22 mouse cellular contexts compared by ENCODE assay signal in the genomic region with DNA sequence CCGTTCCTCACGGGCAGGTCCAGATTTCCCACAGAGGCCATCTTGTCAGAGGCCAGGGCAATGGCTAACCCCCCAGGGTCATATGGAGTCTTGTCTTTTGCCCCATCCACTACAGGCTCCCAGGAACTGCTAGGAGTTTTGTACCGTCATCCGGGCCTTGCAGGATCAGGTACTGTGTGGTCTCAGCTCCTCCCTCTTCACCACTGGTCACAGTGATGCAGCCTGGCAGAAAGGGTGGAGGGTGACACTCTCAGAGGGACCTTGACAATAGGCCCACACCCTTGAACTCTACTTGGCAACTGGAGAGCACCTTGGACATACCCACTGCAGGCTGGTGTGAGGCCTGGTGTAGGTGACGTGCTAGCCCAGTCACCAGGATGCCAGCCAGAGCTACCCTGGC. TPM values are rescaled to one million over a fixed set of nuclear protein-coding genes. Genes with fewer than 3 reads are reported as not detected.
"Had no signal": no experiment of that assay in that cellular context is flagged by ENCODE, and none has a peak within 500 bp of the region (broad histone marks: within the 10 kb centered on the region; RNA-seq: fewer than 3 reads in every experiment).

No protein-coding gene starts in this region.

- H3K4me3 ChIP-seq: gastrocnemius, adult 2 months; heart, adult 2 months; heart, embryonic 13.5 days; heart, embryonic 15.5 days; hindbrain, embryonic 10.5 days; hindbrain, embryonic 12.5 days; intestine, embryonic 15.5 days; layer of hippocampus, adult 2 months; left cerebral cortex, adult 2 months; limb, embryonic 10.5 days; limb, embryonic 12.5 days; liver, embryonic 13.5 days had no signal

- DNase-seq: gastrocnemius, adult 2 months; gastrocnemius, postnatal 10 days; gastrocnemius, postnatal 25 days; heart, adult 2 months; heart, postnatal 14 days; heart, postnatal 36 days; kidney, adult 18-20 months; kidney, adult 8-10 months; kidney, postnatal 10 days; kidney, postnatal 4 days; liver; liver, embryonic 13.5 days had no signal

- H3K9me3 ChIP-seq: intestine, embryonic 15.5 days had no signal

- H3K27me3 ChIP-seq: heart, embryonic 13.5 days; heart, embryonic 15.5 days; hindbrain, embryonic 12.5 days; intestine, embryonic 15.5 days; limb, embryonic 12.5 days; liver, embryonic 13.5 days had no signal

RNA-seq across cellular contexts. Expression of a gene that starts 50.5 kb away (rescaled TPM):
- total RNA-seq: granulocyte monocyte progenitor cell, adult 5-6 weeks had no signal
